Mouse (Mus musculus) adrenal gland, postnatal 10 days (tissue): ENCODE data around the gene Ccdc69. TPM values are rescaled to one million over a fixed set of nuclear protein-coding genes. Genes with fewer than 3 reads are reported as not detected.
"Not testable (repeated sequence)": the region's sequence is repeated elsewhere in the genome, so short reads cannot be mapped to it uniquely, and the experiment has no call there.

Experiments
- DNase-seq: peaks from one replicate; pipeline ENCODE4 v3.0.0; 2021; ENCODE audit warnings: mixed read lengths
- total RNA-seq, 2 experiments: library from RNA; stranded (reverse); gene quantifications; 2 replicates each; pipeline ENCODE4 v1.2.3; 2021

Ccdc69 gene
- total RNA-seq, 2 experiments from 2014 or later: 7.3 to 7.8 TPM

GRCm38 (mm10) chr11:55097463-55098188 lies 19.7 kb upstream of the Ccdc69 start, which contains the start of gene Gm2a:
Gm2a (plus strand) TSS chr11:55098115.
- DNase-seq: peak; percentile 96

GRCm38 (mm10) chr11:55096731-55097462 lies 19.0 kb upstream of the Ccdc69 start:
- DNase-seq: no peak

GRCm38 (mm10) chr11:55096296-55096695 lies 18.4 kb upstream of the Ccdc69 start:
- DNase-seq: not testable (repeated sequence)

GRCm38 (mm10) chr11:55093096-55093495 lies 15.2 kb upstream of the Ccdc69 start:
- no peak for DNase-seq

- no peak for DNase-seq
Measured at GRCm38 (mm10) chr11:55089892-55090291, 12.0 kb upstream of the Ccdc69 start.

- DNase-seq: peak; percentile 84
Measured at GRCm38 (mm10) chr11:55087006-55087405, 9.1 kb upstream of the Ccdc69 start.

- DNase-seq: no peak
Measured at GRCm38 (mm10) chr11:55085396-55085795, 7.5 kb upstream of the Ccdc69 start.

- DNase-seq: peak; percentile 81
Measured at GRCm38 (mm10) chr11:55084629-55085028, 6.7 kb upstream of the Ccdc69 start.

GRCm38 (mm10) chr11:55081206-55081605 lies 3.3 kb upstream of the Ccdc69 start:
- DNase-seq: peak; percentile 52

- no peak for DNase-seq
Measured at GRCm38 (mm10) chr11:55079180-55079579, 1.2 kb upstream of the Ccdc69 start.

GRCm38 (mm10) chr11:55078502-55078901 lies 571 bp upstream of the Ccdc69 start:
- DNase-seq: no peak

- DNase-seq: no peak
Measured at GRCm38 (mm10) chr11:55076234-55076633, 1.7 kb downstream of the Ccdc69 start.

GRCm38 (mm10) chr11:55075602-55076001 lies 2.3 kb downstream of the Ccdc69 start:
- DNase-seq: peak; percentile 69

GRCm38 (mm10) chr11:55073191-55073590 lies 4.7 kb downstream of the Ccdc69 start:
- DNase-seq: no peak

GRCm38 (mm10) chr11:55072467-55072866 lies 5.5 kb downstream of the Ccdc69 start:
- DNase-seq: no peak

- DNase-seq: no peak
Measured at GRCm38 (mm10) chr11:55071344-55071743, 6.6 kb downstream of the Ccdc69 start.

GRCm38 (mm10) chr11:55069023-55069422 lies 8.9 kb downstream of the Ccdc69 start:
- no peak for DNase-seq

GRCm38 (mm10) chr11:55066921-55067320 lies 11.0 kb downstream of the Ccdc69 start:
- DNase-seq: no peak

- no peak for DNase-seq
Measured at GRCm38 (mm10) chr11:55062856-55063255, 15.1 kb downstream of the Ccdc69 start.

GRCm38 (mm10) chr11:55060802-55061201 lies 17.1 kb downstream of the Ccdc69 start:
- no peak for DNase-seq

- no peak for DNase-seq
Measured at GRCm38 (mm10) chr11:55057511-55057910, 20.4 kb downstream of the Ccdc69 start.

GRCm38 (mm10) chr11:55050837-55051510 lies 27.0 kb downstream of the Ccdc69 start:
- DNase-seq: peak; percentile 68

GRCm38 (mm10) chr11:55046600-55046999 lies 31.3 kb downstream of the Ccdc69 start:
- DNase-seq: peak; percentile 83
